Mouse (Mus musculus) thymus, adult 2 months (tissue): ENCODE measurements at regions not wholly inside any gene's neighbourhood (a gene's known extent, or its start where the extent isn't known, plus 50 kb on each side); places are given as distances from the start of the nearest gene placed in this dataset.
"Not testable (repeated sequence)": the region's sequence is repeated elsewhere in the genome, so short reads cannot be mapped to it uniquely, and the experiment has no call there.

Experiments used
- DNase-seq: peaks from one replicate; pipeline ENCODE4 v3.0.0; 2021
- H3K27ac ChIP-seq: fragments of 200-500 bp; 2 replicates; pipeline ENCODE4 v1.5.1; 2012; ENCODE audit warnings: low read length, control low read depth; ENCODE audit not compliant: control insufficient read depth, insufficient read depth
- H3K27me3 ChIP-seq: fragments of 200-500 bp; 2 replicates; pipeline ENCODE4 v1.6.1; 2012; ENCODE audit warnings: mild to moderate bottlenecking, low read length, moderate library complexity, mixed read lengths; ENCODE audit not compliant: control insufficient read depth, insufficient read depth
- H3K36me3 ChIP-seq: fragments of 200-500 bp; 2 replicates; pipeline ENCODE4 v1.6.1; 2012; ENCODE audit warnings: mild to moderate bottlenecking, low read length, moderate library complexity; ENCODE audit not compliant: control insufficient read depth, insufficient read depth
- H3K4me1 ChIP-seq: fragments of 200-500 bp; replicated peaks from 2 replicates; pipeline ENCODE4 v1.6.1; 2012; ENCODE audit warnings: low read length; ENCODE audit not compliant: control insufficient read depth, insufficient read depth
- H3K4me3 ChIP-seq: fragments of 200-500 bp; 2 replicates; pipeline ENCODE4 v1.5.1; 2012; ENCODE audit warnings: mild to moderate bottlenecking, low read length, control low read depth, moderate library complexity; ENCODE audit not compliant: control insufficient read depth, insufficient read depth
- CTCF ChIP-seq: fragments of 200-500 bp; IDR thresholded peaks from 2 replicates; pipeline ENCODE4 v1.5.1; 2012; ENCODE audit warnings: mild to moderate bottlenecking, control low read depth, low read length, moderate library complexity, borderline replicate concordance; ENCODE audit not compliant: control insufficient read depth, poor library complexity, insufficient read depth; ENCODE audit errors: extremely low read depth
- POLR2A ChIP-seq: fragments of 200-500 bp; IDR thresholded peaks from 2 replicates; pipeline ENCODE4 v1.6.1; 2012; ENCODE audit warnings: mild to moderate bottlenecking, low read length, control low read depth, moderate library complexity; ENCODE audit not compliant: control insufficient read depth, poor library complexity, insufficient read depth; ENCODE audit errors: extremely low read depth
- WGBS: fragments of 180-500 bp; shearing (Covaris S2); methylation state at CpG from one replicate; pipeline ENCODE4 v1.1.7; 2018; 5-methylcytosine and 5-hydroxymethylcytosine counted together

- no peak for TF ChIP-seq POLR2A
- TF ChIP-seq CTCF: no peak
- WGBS: 92% methylated on average over 7 of the region's 7 CpGs
- Histone ChIP-seq H3K27ac (no peak overlapping the region), H3K4me1 (no peaks in the 10 kb centered on the region), H3K27me3 (peaks cover 3% of the 10 kb centered on the region; the same call in 1 of the 2 replicates), H3K4me3 (no peak overlapping the region), H3K36me3 (no peaks in the 10 kb centered on the region)
- DNase-seq: no peak
Measured at GRCm38 (mm10) chr4:55650186-55650585, 117.9 kb upstream of the Klf4 start.

GRCm38 (mm10) chr4:55648376-55648775 lies 116.1 kb upstream of the Klf4 start:
- no peak overlapping the region for H3K27ac ChIP-seq
- WGBS: 85% methylated on average over 7 of the region's 7 CpGs
- no peak overlapping the region for H3K4me3 ChIP-seq
- peaks cover 3% of the 10 kb centered on the region; the same call in 1 of the 2 replicates for H3K27me3 ChIP-seq
- H3K4me1 ChIP-seq: no peaks in the 10 kb centered on the region
- TF ChIP-seq POLR2A (no peak), CTCF (no peak)
- no peak for DNase-seq
- H3K36me3 ChIP-seq: no peaks in the 10 kb centered on the region

- no peak overlapping the region for H3K27ac ChIP-seq
- no peak for DNase-seq
- 96% methylated on average over 3 of the region's 3 CpGs for WGBS
- no peak overlapping the region for H3K4me3 ChIP-seq
- H3K27me3 ChIP-seq: no peaks in the 10 kb centered on the region
- no peaks in the 10 kb centered on the region for H3K36me3 ChIP-seq
- TF ChIP-seq CTCF (no peak), POLR2A (no peak)
- H3K4me1 ChIP-seq: no peaks in the 10 kb centered on the region
Measured at GRCm38 (mm10) chr4:55645432-55645831, 113.2 kb upstream of the Klf4 start.

GRCm38 (mm10) chr4:55644895-55645294 lies 112.6 kb upstream of the Klf4 start:
- 67% methylated on average over 2 of the region's 2 CpGs for WGBS
- Histone ChIP-seq H3K4me1 (no peaks in the 10 kb centered on the region), H3K36me3 (no peaks in the 10 kb centered on the region), H3K27me3 (no peaks in the 10 kb centered on the region), H3K27ac (no peak overlapping the region), H3K4me3 (no peak overlapping the region)
- no peak for TF ChIP-seq CTCF
- DNase-seq: no peak

GRCm38 (mm10) chr4:55634946-55635511 lies 102.8 kb upstream of the Klf4 start:
- no peak for TF ChIP-seq POLR2A
- TF ChIP-seq CTCF: no peak
- no peak for DNase-seq
- Histone ChIP-seq H3K36me3 (no peaks in the 10 kb centered on the region), H3K27ac (no peak overlapping the region), H3K27me3 (no peaks in the 10 kb centered on the region), H3K4me1 (no peaks in the 10 kb centered on the region), H3K4me3 (no peak overlapping the region)
- 95% methylated on average over 7 of the region's 7 CpGs for WGBS

- Histone ChIP-seq H3K27ac (no peak overlapping the region), H3K27me3 (no peaks in the 10 kb centered on the region), H3K4me3 (no peak overlapping the region), H3K36me3 (no peaks in the 10 kb centered on the region), H3K4me1 (no peaks in the 10 kb centered on the region)
- DNase-seq: no peak
- no peak for TF ChIP-seq POLR2A
- no peak for TF ChIP-seq CTCF
- WGBS: 92% methylated on average over 1 of the region's 1 CpGs
Measured at GRCm38 (mm10) chr4:55631157-55631556, 98.9 kb upstream of the Klf4 start.

GRCm38 (mm10) chr4:55630215-55630614 lies 97.9 kb upstream of the Klf4 start:
- H3K4me1 ChIP-seq, H3K27ac ChIP-seq, DNase-seq, H3K27me3 ChIP-seq, H3K36me3 ChIP-seq, H3K4me3 ChIP-seq: not testable (repeated sequence)
- 89% methylated on average over 4 of the region's 4 CpGs for WGBS
